Mouse (Mus musculus) limb, embryonic 13.5 days (tissue): Measurements from ENCODE around the gene Upk3b. TPM values are rescaled to one million over a fixed set of nuclear protein-coding genes. Genes with fewer than 3 reads are reported as not detected.

Source experiments
- ATAC-seq: fragments of 200-750 bp; cut with Nextera tagmentation; 2 replicates; pipeline ENCODE4 v1.8.0; 2017; ENCODE audit warnings: low read depth, moderate number of reproducible peaks, moderate TSS enrichment; ENCODE audit not compliant: low FRiP score
- H3K27ac ChIP-seq: fragments of 300-500 bp; sonication (generic); 2 replicates; pipeline ENCODE4 v1.5.1; 2015; ENCODE audit warnings: inconsistent platforms, mild to moderate bottlenecking, moderate library complexity
- H3K27me3 ChIP-seq: fragments of 300-500 bp; sonication (generic); 2 replicates; pipeline ENCODE4 v1.6.1; 2015; ENCODE audit warnings: mild to moderate bottlenecking, inconsistent platforms
- H3K36me3 ChIP-seq: fragments of 300-500 bp; sonication (generic); 2 replicates; pipeline ENCODE4 v1.6.1; 2015; ENCODE audit warnings: inconsistent platforms, mild to moderate bottlenecking, moderate library complexity
- H3K4me1 ChIP-seq: fragments of 300-500 bp; sonication (generic); 2 replicates; pipeline ENCODE4 v1.6.1; 2015; ENCODE audit warnings: inconsistent platforms
- H3K4me2 ChIP-seq: fragments of 300-500 bp; sonication (generic); replicated peaks from 2 replicates; pipeline ENCODE4 v1.6.1; 2015; ENCODE audit warnings: inconsistent platforms, mild to moderate bottlenecking, moderate library complexity
- H3K4me3 ChIP-seq: fragments of 300-500 bp; sonication (generic); 2 replicates; pipeline ENCODE4 v1.5.1; 2015; ENCODE audit warnings: moderate library complexity, mild to moderate bottlenecking, inconsistent platforms
- H3K9ac ChIP-seq: fragments of 300-500 bp; sonication (generic); 2 replicates; pipeline ENCODE4 v1.6.1; 2015; ENCODE audit warnings: mild to moderate bottlenecking, inconsistent platforms
- H3K9me3 ChIP-seq: fragments of 300-500 bp; sonication (generic); 2 replicates; pipeline ENCODE4 v1.6.1; 2016; ENCODE audit warnings: inconsistent platforms
- WGBS: fragments of 180-500 bp; shearing (Covaris S2); methylation state at CpG from one replicate; pipeline ENCODE4 v1.1.7; 2015; 5-methylcytosine and 5-hydroxymethylcytosine counted together
- polyA plus RNA-seq: library from polyadenylated mRNA; unstranded; fragments of >200 nt; fragmentation: Nextera tagmentation; extraction: Ambion mirVana; gene quantifications from 2 replicates; pipeline ENCODE4 v1.2.1, GENCODE M21; 2015

Gene Upk3b
- polyA plus RNA-seq, 1 experiment from 2014 or later, result 0.14 TPM

- under 1% methylated on average over 25 of the region's 28 CpGs for WGBS
- Histone ChIP-seq H3K4me2 (peak within 1 kb of the TSS; percentile 72), H3K36me3 (no peaks in the 10 kb centered on the region), H3K4me3 (peak within 1 kb of the TSS; percentile 63), H3K27ac (no peak within 1 kb of the TSS), H3K9me3 (no peaks in the 10 kb centered on the region), H3K9ac (peak within 1 kb of the TSS; percentile 69), H3K4me1 (peaks cover 19% of the 10 kb centered on the region), H3K27me3 (peaks cover 21% of the 10 kb centered on the region)
- ATAC-seq, result peak; percentile 96
Measured at GRCm38 (mm10) chr5:136083669-136084107, 45.4 kb downstream of the Upk3b start, which contains the start of gene Rasa4. Gene Rasa4 (plus strand): TSS chr5:136083916.

- H3K4me3 ChIP-seq, result peak overlapping the region; percentile 63
- H3K27me3 ChIP-seq, result peaks cover 21% of the 10 kb centered on the region
- H3K9me3 ChIP-seq, result no peaks in the 10 kb centered on the region
- 2% methylated on average over 23 of the region's 23 CpGs for WGBS
- ATAC-seq, result peak; percentile 20; the same call in 1 of the 2 replicates
- H3K4me1 ChIP-seq, result peaks cover 19% of the 10 kb centered on the region
- H3K36me3 ChIP-seq, result no peaks in the 10 kb centered on the region
- H3K27ac ChIP-seq, result no peak overlapping the region
- peak overlapping the region; percentile 72 for H3K4me2 ChIP-seq
- peak overlapping the region; percentile 69 for H3K9ac ChIP-seq
Measured at GRCm38 (mm10) chr5:136084144-136084881, 46.0 kb downstream of the Upk3b start.

GRCm38 (mm10) chr5:136084891-136085651 lies 46.8 kb downstream of the Upk3b start:
- Histone ChIP-seq H3K36me3 (no peaks in the 10 kb centered on the region), H3K4me2 (peak overlapping the region; percentile 72), H3K27me3 (peaks cover 21% of the 10 kb centered on the region), H3K27ac (no peak overlapping the region), H3K9me3 (no peaks in the 10 kb centered on the region), H3K4me1 (peaks cover 19% of the 10 kb centered on the region), H3K9ac (peak overlapping the region; percentile 69), H3K4me3 (peak overlapping the region; percentile 63)
- ATAC-seq, result 0 out of 2 replicates have a peak, but pooled peaks have one; percentile 17
- WGBS, result 9% methylated on average over 20 of the region's 21 CpGs

GRCm38 (mm10) chr5:136086290-136086689 lies 48.0 kb downstream of the Upk3b start:
- no peak for ATAC-seq
- Histone ChIP-seq H3K27me3 (peaks cover 21% of the 10 kb centered on the region), H3K9ac (no peak overlapping the region), H3K4me2 (no peak overlapping the region), H3K4me1 (peaks cover 19% of the 10 kb centered on the region), H3K4me3 (no peak overlapping the region), H3K9me3 (no peaks in the 10 kb centered on the region), H3K36me3 (peaks cover 5% of the 10 kb centered on the region), H3K27ac (no peak overlapping the region)
- 89% methylated on average over 8 of the region's 8 CpGs for WGBS

- no peak overlapping the region for H3K4me2 ChIP-seq
- H3K27ac ChIP-seq, result no peak overlapping the region
- H3K9ac ChIP-seq, result no peak overlapping the region
- no peaks in the 10 kb centered on the region for H3K9me3 ChIP-seq
- ATAC-seq, result no peak
- 16% methylated on average over 14 of the region's 14 CpGs for WGBS
- peaks cover 12% of the 10 kb centered on the region for H3K36me3 ChIP-seq
- H3K4me3 ChIP-seq, result no peak overlapping the region
- H3K4me1 ChIP-seq, result peaks cover 15% of the 10 kb centered on the region
- peaks cover 21% of the 10 kb centered on the region for H3K27me3 ChIP-seq
Measured at GRCm38 (mm10) chr5:136088821-136089575, 50.7 kb downstream of the Upk3b start.

GRCm38 (mm10) chr5:136091927-136092326 lies 53.6 kb downstream of the Upk3b start:
- no peak overlapping the region for H3K9ac ChIP-seq
- H3K9me3 ChIP-seq, result no peaks in the 10 kb centered on the region
- H3K4me3 ChIP-seq, result no peak overlapping the region
- no peaks in the 10 kb centered on the region for H3K4me1 ChIP-seq
- 56% methylated on average over 5 of the region's 5 CpGs for WGBS
- H3K27me3 ChIP-seq, result 0 out of 2 replicates have a peak, but pooled peaks cover 3% of the 10 kb centered on the region
- H3K27ac ChIP-seq, result no peak overlapping the region
- H3K4me2 ChIP-seq, result no peak overlapping the region
- peaks cover 12% of the 10 kb centered on the region for H3K36me3 ChIP-seq
- ATAC-seq, result no peak

GRCm38 (mm10) chr5:136094249-136095010 lies 56.1 kb downstream of the Upk3b start:
- Histone ChIP-seq H3K9me3 (no peaks in the 10 kb centered on the region), H3K27me3 (no peaks in the 10 kb centered on the region; the same call in 1 of the 2 replicates), H3K4me1 (no peaks in the 10 kb centered on the region), H3K9ac (no peak overlapping the region), H3K27ac (no peak overlapping the region), H3K4me2 (no peak overlapping the region), H3K4me3 (no peak overlapping the region), H3K36me3 (peaks cover 12% of the 10 kb centered on the region)
- WGBS, result 68% methylated on average over 8 of the region's 8 CpGs
- no peak for ATAC-seq

GRCm38 (mm10) chr5:136095089-136095488 lies 56.8 kb downstream of the Upk3b start:
- WGBS, result 71% methylated on average over 7 of the region's 7 CpGs
- Histone ChIP-seq H3K4me3 (no peak overlapping the region), H3K4me1 (no peaks in the 10 kb centered on the region), H3K9ac (no peak overlapping the region), H3K36me3 (peaks cover 12% of the 10 kb centered on the region), H3K4me2 (no peak overlapping the region), H3K9me3 (no peaks in the 10 kb centered on the region), H3K27me3 (no peaks in the 10 kb centered on the region; the same call in 1 of the 2 replicates), H3K27ac (no peak overlapping the region)
- no peak for ATAC-seq

Other genes with a start within 250 kb of the Upk3b start
- gene Srrm3, start 231.6 kb upstream of the Upk3b start, polyA plus RNA-seq, result 0.19 and 0.38 TPM in 2 replicates
- gene Hspb1, start 150.6 kb upstream of the Upk3b start, polyA plus RNA-seq, result 134 and 150 TPM in 2 replicates
- 155 and 168 TPM in 2 replicates for gene Ywhag, start 103.9 kb upstream of the Upk3b start, polyA plus RNA-seq
- gene Ssc4d, start 64.0 kb upstream of the Upk3b start, polyA plus RNA-seq, result 4.4 and 4.5 TPM in 2 replicates
- gene Zp3, start 58.4 kb upstream of the Upk3b start, polyA plus RNA-seq, result 0.22 and 0.47 TPM in 2 replicates
- gene Dtx2, start 43.7 kb upstream of the Upk3b start, polyA plus RNA-seq, result 35.2 and 37.9 TPM in 2 replicates
- gene Upk3bl, start 16.0 kb downstream of the Upk3b start, polyA plus RNA-seq, result 2.2 and 3.5 TPM in 2 replicates
- 17.0 and 18.5 TPM in 2 replicates for gene Rasa4, start 45.4 kb downstream of the Upk3b start, polyA plus RNA-seq
- 233 and 254 TPM in 2 replicates for gene Polr2j, start 78.1 kb downstream of the Upk3b start, polyA plus RNA-seq
- gene Lrwd1, start 97.6 kb downstream of the Upk3b start, polyA plus RNA-seq, result 44.6 and 45.4 TPM in 2 replicates
- gene Alkbh4, start 97.7 kb downstream of the Upk3b start, polyA plus RNA-seq, result 28.0 and 29.7 TPM in 2 replicates
- gene Orai2, start 132.2 kb downstream of the Upk3b start, polyA plus RNA-seq, result 11.1 and 11.9 TPM in 2 replicates
- 55.3 and 60.1 TPM in 2 replicates for gene Prkrip1, start 160.5 kb downstream of the Upk3b start, polyA plus RNA-seq
- 9.6 and 10.8 TPM in 2 replicates for gene Sh2b2, start 208.1 kb downstream of the Upk3b start, polyA plus RNA-seq